Mouse (Mus musculus) Patski (cell line): ENCODE measurements around the gene Rhoh. TPM values are rescaled to one million over a fixed set of nuclear protein-coding genes. Genes with fewer than 3 reads are reported as not detected.
A peak's percentile ranks its signal among the peaks of the same experiment; 100 is the strongest.

Source experiments
- ATAC-seq: fragments of 100-300 bp; one replicate; pipeline ENCODE4 v1.8.0; 2021
- CTCF ChIA-PET: fragments of 350-600 bp; sonication (Branson Sonifier 250); formaldehyde crosslinking; loops from one replicate; lab custom pipeline; 2022; ENCODE audit warnings: inconsistent platforms; lab: Charles Lee
- POLR2A ChIA-PET: fragments of 350-600 bp; sonication (Branson Sonifier 250); formaldehyde crosslinking; loops from one replicate; lab custom pipeline; 2022; ENCODE audit warnings: antibody characterized with exemption, inconsistent platforms; lab: Charles Lee
- DNase-seq: peaks from one replicate; pipeline ENCODE4 v3.0.0-alpha.2; 2011; ENCODE audit warnings: low read depth, low spot score
- H3K27me3 ChIP-seq: fragments of 371-371 bp; one replicate; pipeline ENCODE4 v1.5.1; 2021
- CTCF ChIP-seq: fragments of 100-300 bp; IDR thresholded peaks from one replicate; pipeline ENCODE4 v1.5.1; 2021
- in situ Hi-C: fragments of 300-500 bp; cut with MboI; formaldehyde crosslinking; loops from 3 replicates; pipeline ENCODE4 v1.11.1; 2018; ENCODE audit warnings: low pct_unique_long_range_greater_than_20kb, mixed read lengths
- polyA plus RNA-seq: library from polyadenylated mRNA; unstranded; gene quantifications from one replicate; pipeline ENCODE4 v1.2.3, GENCODE M21; 2021

Rhoh gene
- polyA plus RNA-seq, result 0.04 TPM

DNA sequence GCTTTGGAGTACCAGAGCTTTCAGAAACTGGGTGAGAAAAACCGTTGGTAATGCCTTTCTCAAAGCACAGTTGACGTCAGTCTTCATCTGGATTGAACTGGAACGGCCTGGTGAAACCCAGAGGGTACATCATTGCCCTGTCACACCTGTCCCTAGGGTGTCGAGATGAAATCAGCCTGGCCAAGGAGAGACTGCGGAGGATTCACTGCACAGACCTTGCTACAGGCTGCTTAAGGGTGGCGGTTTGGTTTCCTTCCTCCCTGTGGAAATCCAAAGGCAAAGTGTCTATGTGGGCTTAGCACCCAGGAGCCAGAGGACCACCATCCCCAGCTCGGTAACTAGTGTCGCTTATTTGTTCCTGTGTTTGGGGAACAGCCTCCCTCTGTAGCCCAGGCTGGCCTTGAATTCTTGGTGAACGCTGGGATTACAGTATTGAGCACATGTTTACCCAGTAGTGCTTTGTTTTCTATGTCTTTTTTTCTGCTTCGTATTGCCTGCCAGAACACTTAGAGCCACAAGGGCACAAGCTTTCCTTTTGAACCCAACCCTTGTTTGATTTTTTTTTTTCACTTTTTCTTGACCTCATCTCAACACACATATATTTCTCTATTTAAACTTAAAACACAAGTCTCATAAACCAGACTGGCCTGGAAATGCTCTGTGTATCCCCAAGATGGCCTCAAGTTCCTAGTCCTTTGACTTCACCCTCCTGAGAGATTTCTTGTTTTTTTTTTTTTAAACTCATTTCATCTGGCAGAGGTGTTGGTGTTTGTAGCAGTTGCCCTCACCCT lies at the start of gene Rhoh:
Rhoh (plus strand) TSS at position 60 of the 791 bp plus-strand sequence.
- ATAC-seq (no peak), DNase-seq (no peak)
- in situ Hi-C loops, result no loop called here
- H3K27me3 ChIP-seq, result no peaks in the 10 kb centered on the region
- POLR2A ChIA-PET, result interaction anchor here (0.7 kb wide), 1 partner anchor 67 kb away, joined by 3 read pairs; no protein-coding TSS in a partner anchor
- CTCF ChIA-PET, result no interaction called here
- no peak for TF ChIP-seq CTCF

DNA sequence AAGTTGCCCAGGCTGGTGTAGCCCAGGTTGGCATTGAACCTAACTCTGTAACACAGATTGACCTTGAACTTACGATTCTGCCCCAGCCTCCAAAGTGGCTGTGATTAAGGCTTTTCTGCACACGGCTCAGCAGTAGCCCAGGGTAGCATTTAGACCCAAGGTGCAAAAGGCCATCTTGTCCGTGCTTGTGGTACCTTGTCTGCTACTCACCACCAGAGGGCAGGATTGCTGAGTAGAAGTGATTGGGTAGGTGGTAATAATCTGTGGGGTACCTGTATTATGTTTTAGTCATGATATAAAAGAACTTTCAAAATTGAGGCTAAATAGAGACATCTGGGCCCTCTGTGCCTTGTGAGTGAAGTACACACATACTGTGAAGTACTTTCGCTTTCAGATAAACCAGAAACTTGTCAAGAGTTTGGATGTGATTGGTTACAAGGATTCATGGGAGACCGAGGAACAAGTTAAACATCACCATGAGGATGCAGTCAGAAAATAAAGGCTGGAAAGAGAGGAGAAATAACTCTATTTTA lies 37.3 kb upstream of the Rhoh start:
- CTCF ChIA-PET, result interaction anchor here (0.7 to 6.2 kb wide), 9 partner anchors 9 to 128 kb away, joined by 3 to 40 read pairs (median 4); no protein-coding TSS in a partner anchor
- no peaks in the 10 kb centered on the region for H3K27me3 ChIP-seq
- in situ Hi-C loops, result no loop called here
- DNase-seq (no peak), ATAC-seq (no peak)
- POLR2A ChIA-PET, result no interaction called here
- peak; percentile 69 for TF ChIP-seq CTCF

DNA sequence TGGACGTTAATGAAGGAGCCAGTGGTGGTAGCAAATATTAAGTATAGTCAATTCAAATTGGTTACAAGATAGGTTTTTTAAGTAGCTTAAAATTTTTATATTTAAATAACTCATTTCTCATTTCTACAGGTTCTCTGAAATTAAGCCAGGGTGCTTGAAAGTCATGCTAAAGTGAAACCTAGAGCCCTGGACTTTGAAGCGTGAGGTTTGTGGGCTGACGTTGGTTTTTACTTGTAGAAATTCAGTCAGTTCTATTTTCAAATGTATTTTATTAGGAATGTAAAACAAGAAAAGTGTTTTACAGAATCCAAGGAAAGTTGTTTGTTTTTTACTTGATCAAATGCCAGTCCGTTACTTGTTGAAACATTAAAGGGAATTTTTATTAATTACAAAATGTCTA lies 34.5 kb upstream of the Rhoh start:
- POLR2A ChIA-PET, result no interaction called here
- ATAC-seq (no peak), DNase-seq (no peak)
- H3K27me3 ChIP-seq, result no peaks in the 10 kb centered on the region
- TF ChIP-seq CTCF, result no peak
- CTCF ChIA-PET, result interaction anchor here (1.6 to 1.7 kb wide), 2 partner anchors 9 to 111 kb away, joined by 4 to 6 read pairs; no protein-coding TSS in a partner anchor
- in situ Hi-C loops, result loop anchor here (25.0 kb wide), 1 partner anchor 411 kb away; no protein-coding TSS in a partner anchor

DNA sequence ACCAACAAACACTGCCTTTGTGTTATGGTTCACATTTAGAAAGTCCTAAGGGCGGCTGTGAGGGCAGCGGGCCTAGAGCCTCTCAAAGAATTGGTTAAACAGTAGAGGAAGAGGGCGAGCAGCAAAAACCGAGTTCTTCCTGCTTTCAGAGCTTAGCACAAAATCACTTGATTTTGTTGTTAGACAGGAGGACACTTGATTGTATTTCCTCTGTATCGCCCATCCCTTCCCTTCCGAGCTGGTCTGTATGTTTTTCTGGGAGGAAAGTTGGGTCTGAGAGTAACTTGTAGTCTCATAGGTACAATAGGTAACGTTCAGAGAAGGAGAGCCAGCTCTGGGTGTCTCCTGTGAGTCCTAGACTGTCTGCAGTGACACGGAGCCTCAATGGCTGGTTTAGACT lies 33.9 kb upstream of the Rhoh start:
- ATAC-seq, result no peak
- ChIA-PET CTCF (interaction anchor here (1.0 to 1.8 kb wide), 5 partner anchors 8 to 111 kb away, joined by 3 to 6 read pairs (median 4); no protein-coding TSS in a partner anchor), POLR2A (interaction anchor here (0.7 kb wide), 1 partner anchor 108 kb away, joined by 3 read pairs; no protein-coding TSS in a partner anchor)
- H3K27me3 ChIP-seq, result no peaks in the 10 kb centered on the region
- no peak for TF ChIP-seq CTCF
- in situ Hi-C loops, result loop anchor here (25.0 kb wide), 1 partner anchor 410 kb away; no protein-coding TSS in a partner anchor
- DNase-seq, result no peak

DNA sequence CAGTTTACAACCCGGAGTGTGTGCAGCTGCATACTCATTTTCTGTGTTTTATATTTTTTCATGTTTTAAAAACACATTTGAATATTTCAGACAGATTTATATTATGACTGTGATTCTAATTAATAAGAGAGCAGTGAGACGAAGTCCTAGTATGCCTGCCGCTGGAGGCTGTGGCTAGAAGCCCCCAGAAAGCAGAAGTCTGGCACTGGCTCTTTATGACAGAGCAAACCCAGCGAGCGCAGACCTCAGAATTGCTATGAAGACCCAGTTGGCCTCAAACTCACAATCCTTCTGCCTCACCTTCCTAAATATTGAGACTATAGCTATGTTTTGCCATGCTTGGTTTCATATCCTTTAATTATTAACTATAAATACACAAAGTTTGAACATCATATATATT lies 32.8 kb upstream of the Rhoh start:
- no peak for ATAC-seq
- in situ Hi-C loops, result loop anchor here (25.0 kb wide), 1 partner anchor 409 kb away; no protein-coding TSS in a partner anchor
- no peaks in the 10 kb centered on the region for H3K27me3 ChIP-seq
- CTCF ChIA-PET, result interaction anchor here (1.0 to 1.8 kb wide), 8 partner anchors 8 to 250 kb away, joined by 3 to 6 read pairs (median 4); no protein-coding TSS in a partner anchor
- POLR2A ChIA-PET, result interaction anchor here (0.6 kb wide), 1 partner anchor 240 kb away, joined by 3 read pairs; no protein-coding TSS in a partner anchor
- TF ChIP-seq CTCF, result no peak
- DNase-seq, result no peak

DNA sequence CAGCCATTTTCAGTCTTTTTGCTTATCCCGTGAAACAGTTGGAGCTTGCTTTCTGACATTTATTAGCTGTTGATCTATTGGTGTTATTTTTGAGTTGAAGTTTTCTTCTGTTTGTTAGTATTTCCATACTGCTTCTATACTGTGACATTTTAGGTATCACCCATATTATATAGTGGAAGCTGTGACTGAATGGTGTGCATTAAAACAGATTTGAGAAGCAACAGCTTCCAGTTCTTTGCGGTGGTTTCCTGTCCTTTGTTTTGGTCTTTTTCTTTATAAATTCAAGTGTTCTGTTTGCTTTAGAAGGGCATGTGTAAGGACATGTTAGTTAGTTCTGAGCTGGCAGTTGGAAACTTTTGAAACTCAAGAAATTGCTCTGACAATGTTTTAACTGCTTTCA lies 32.0 kb upstream of the Rhoh start:
- POLR2A ChIA-PET, result interaction anchor here (1.1 kb wide), 1 partner anchor 9 kb away, joined by 3 read pairs; no protein-coding TSS in a partner anchor
- H3K27me3 ChIP-seq, result no peaks in the 10 kb centered on the region
- DNase-seq (no peak), ATAC-seq (no peak)
- no peak for TF ChIP-seq CTCF
- CTCF ChIA-PET, result interaction anchor here (1.0 to 1.8 kb wide), 7 partner anchors 10 to 249 kb away, joined by 3 to 6 read pairs (median 3); no protein-coding TSS in a partner anchor
- in situ Hi-C loops, result loop anchor here (25.0 kb wide), 1 partner anchor 408 kb away; no protein-coding TSS in a partner anchor

DNA sequence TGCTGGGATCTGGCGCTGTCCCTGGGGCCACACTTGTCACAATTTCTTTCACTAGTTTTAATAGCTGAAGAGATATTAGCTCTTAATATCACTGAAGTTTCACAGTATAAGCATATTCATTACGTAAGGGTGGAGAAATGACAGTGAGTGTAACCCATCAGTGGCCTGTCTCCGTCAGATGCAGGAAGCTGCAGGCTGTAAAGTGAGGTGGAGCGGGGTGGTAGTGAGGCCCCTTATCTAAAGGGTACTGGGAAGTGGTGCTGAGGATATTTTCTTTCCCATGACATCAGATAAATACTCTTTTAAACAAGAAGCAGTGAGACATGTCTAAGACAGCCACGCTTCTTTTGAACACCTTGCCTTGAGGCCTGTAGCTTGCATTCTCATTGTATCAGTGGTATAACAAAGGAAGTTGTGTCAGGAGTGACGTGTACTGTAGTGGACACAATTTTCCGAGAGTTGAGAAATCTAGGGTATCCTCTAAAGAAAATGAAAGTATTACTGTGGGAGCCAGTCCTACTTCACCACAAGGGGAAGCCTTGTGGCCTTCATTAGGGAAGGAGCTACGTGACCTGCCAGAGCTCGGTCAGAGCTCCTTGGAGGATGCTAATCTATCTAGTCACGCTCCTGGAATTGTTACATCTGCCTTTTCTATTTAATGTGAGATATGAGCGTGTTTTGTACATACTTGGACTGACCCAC lies 28.9 kb upstream of the Rhoh start:
- ChIA-PET CTCF (interaction anchor here (0.8 to 2.6 kb wide), 11 partner anchors 8 to 108 kb away, joined by 3 to 11 read pairs (median 4); partner anchors contain the start of gene Chrna9), POLR2A (no interaction called here)
- H3K27me3 ChIP-seq, result no peaks in the 10 kb centered on the region
- in situ Hi-C loops, result loop anchor here (25.0 kb wide), 1 partner anchor 405 kb away; no protein-coding TSS in a partner anchor
- no peak for ATAC-seq
- DNase-seq, result no peak
- no peak for TF ChIP-seq CTCF

DNA sequence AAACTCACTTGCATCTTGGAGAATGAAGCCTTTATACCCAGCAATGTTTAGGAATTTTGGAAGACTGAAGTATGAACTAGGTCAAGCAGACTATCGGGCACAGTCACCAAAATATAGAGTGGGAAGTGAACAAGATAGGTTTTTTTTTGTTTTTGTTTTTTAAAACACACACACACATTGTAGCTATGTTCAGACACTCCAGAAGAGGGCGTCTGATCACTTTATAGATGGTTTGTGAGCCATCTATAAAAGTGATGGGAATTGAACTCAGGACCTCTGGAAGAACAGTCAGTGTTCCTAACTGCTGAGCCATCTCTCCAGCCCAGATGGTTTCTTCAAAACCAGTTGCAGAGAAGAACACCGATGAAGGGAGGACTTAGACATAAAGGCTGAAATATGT lies 27.9 kb upstream of the Rhoh start:
- ATAC-seq (no peak), DNase-seq (no peak)
- no peaks in the 10 kb centered on the region for H3K27me3 ChIP-seq
- CTCF ChIA-PET, result interaction anchor here (0.8 to 2.6 kb wide), 6 partner anchors 9 to 107 kb away, joined by 3 to 11 read pairs (median 7); no protein-coding TSS in a partner anchor
- in situ Hi-C loops, result loop anchor here (25.0 kb wide), 1 partner anchor 404 kb away; no protein-coding TSS in a partner anchor
- TF ChIP-seq CTCF, result peak; percentile 25
- POLR2A ChIA-PET, result no interaction called here

DNA sequence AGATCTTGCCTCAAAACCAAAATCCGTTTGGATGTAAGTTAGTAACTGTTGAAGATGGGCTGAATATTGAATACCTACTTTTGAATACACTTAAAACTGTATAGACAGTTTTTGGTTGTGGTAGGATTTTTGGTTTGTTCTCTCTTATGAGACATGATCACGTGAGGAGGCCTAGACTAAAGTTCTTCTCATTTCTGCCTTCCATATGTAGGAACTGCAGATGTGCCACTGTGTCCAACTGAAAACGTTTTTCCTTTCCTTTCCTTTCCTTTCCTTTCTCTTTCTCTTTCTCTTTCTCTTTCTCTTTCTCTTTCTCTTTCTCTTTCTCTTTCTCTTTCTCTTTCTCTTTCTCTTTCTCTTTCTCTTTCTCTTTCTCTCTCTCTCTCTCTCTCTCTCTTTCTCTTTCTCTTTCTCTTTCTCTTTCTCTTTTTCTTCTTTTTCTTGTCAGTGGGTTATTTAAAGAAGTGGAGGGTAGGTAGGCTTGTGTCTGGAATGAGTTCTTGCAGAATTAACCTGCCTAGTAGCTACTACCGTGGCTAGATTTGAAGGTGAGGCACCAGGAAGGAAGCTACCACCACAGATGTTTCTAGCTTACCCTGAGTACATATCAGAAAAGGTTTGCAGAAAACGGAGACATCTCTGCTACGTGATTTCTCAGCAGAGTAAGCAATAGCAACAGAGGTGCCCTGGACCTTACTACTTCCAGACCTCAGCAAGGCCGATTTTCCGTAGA lies 27.1 kb upstream of the Rhoh start:
- ATAC-seq, result no peak
- H3K27me3 ChIP-seq, result no peaks in the 10 kb centered on the region
- POLR2A ChIA-PET, result no interaction called here
- in situ Hi-C loops, result loop anchor here (25.0 kb wide), 1 partner anchor 403 kb away; no protein-coding TSS in a partner anchor
- CTCF ChIA-PET, result interaction anchor here (1.2 to 2.0 kb wide), 3 partner anchors 9 to 103 kb away, joined by 3 to 9 read pairs (median 5); no protein-coding TSS in a partner anchor
- no peak for DNase-seq
- TF ChIP-seq CTCF, result no peak
